ENCODE assay signal across 7 mouse cellular contexts in the genomic region with DNA sequence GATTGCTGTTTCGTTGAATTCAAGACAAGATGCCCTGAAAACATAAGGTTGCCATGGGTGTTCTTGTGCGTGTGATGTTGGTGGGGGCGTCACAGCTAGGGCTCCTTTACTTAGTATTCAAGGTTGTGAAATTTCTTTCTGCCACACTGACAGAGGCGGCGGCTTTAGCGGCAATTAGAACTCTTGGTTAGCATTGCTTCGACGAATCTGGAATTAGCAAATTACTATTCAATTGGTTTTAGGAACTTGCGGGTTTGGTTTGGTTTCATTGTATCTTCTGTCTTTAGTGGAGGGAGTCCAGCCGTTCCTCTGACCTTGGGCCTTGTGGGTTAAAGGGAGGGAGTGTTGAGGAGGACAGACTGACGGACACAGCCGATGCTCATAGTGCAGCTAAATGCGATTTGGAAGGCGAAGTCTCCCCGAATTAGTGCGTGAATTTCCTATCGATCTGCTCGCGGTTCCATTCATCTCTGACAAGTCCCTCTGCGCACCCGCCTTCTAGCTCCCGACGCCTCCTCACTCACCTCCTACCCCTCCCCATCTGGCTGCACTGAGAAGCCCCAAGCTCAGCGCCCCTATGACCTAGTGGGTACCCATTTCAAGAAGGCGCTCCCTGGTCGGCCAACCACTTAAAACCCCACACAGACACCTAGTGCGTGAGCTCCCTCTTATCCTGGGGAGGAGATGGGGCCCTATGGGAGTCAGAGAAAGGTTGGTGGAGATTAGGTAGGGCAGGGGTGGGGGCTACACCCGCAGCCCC. TPM values are rescaled to one million over a fixed set of nuclear protein-coding genes. Genes with fewer than 3 reads are reported as not detected.
A peak's percentile ranks its signal among the peaks of the same experiment; 100 is the strongest.
DNase-seq lines count a peak whose midpoint lies in the region; ATAC-seq and TF ChIP-seq lines count a peak whose summit lies in the region.

Gene Hoxb4, plus strand, starts transcription at position 660 of the 760 bp plus-strand sequence.

- DNase-seq in thymus, adult 2 months = no peak
- no peak for DNase-seq in thymus, postnatal 36 days
- no peak for DNase-seq in forebrain, embryonic 11.5 days (ENCODE audit: low spot score)
- no peak for DNase-seq in limb, embryonic 14.5 days (ENCODE audit: low spot score)
- no peak for DNase-seq in layer of hippocampus, postnatal 14 days (ENCODE audit: low spot score in 2 of 2)
- no peak for DNase-seq in spleen, postnatal 14 days (ENCODE audit: low spot score in 2 of 2)

- TF ChIP-seq POLR2A in thymus, adult 2 months (IDR thresholded peaks at IDR 0.05; ENCODE audit: control insufficient read depth, extremely low read depth, insufficient read depth, low read length, poor library complexity) = no peak
- no peak for TF ChIP-seq POLR2A in limb, embryonic 14.5 days (IDR thresholded peaks at IDR 0.05; ENCODE audit: borderline replicate concordance, extremely low read depth, insufficient read depth, insufficient read length)

- H3K4me1 ChIP-seq in thymus, adult 2 months (replicated peaks; ENCODE audit: control insufficient read depth, insufficient read depth, low read length) = peaks cover 15% of the 10 kb centered on the region
- peaks cover 5% of the 10 kb centered on the region for H3K4me1 ChIP-seq in forebrain, embryonic 11.5 days (replicated peaks; ENCODE audit: control insufficient read depth, insufficient read depth, low read length)
- peaks cover 5% of the 10 kb centered on the region for H3K4me1 ChIP-seq in limb, embryonic 14.5 days (ENCODE audit: control insufficient read depth, insufficient read depth, low read length)

- peaks cover 36% of the 10 kb centered on the region for H3K27me3 ChIP-seq in thymus, adult 2 months (ENCODE audit: control insufficient read depth, insufficient read depth, low read length)
- H3K27me3 ChIP-seq in forebrain, embryonic 11.5 days (ENCODE audit: control insufficient read depth, insufficient read depth, low read length) = peaks cover 100% of the 10 kb centered on the region
- H3K27me3 ChIP-seq in limb, embryonic 14.5 days (ENCODE audit: control insufficient read depth, insufficient read depth, low read length) = peaks cover 100% of the 10 kb centered on the region

- H3K9me3 ChIP-seq in forebrain, embryonic 11.5 days (ENCODE audit: control insufficient read depth, low read length) = no peaks in the 10 kb centered on the region
- no peaks in the 10 kb centered on the region for H3K9me3 ChIP-seq in limb, embryonic 14.5 days (ENCODE audit: control insufficient read depth, low read length)

- no peak within 1 kb of the TSS for H3K9ac ChIP-seq in forebrain, embryonic 11.5 days (ENCODE audit: low read length)
- no peak within 1 kb of the TSS for H3K9ac ChIP-seq in limb, embryonic 14.5 days (ENCODE audit: low read depth, low read length, severe bottlenecking)

- peak within 1 kb of the TSS; percentile 67 for H3K4me3 ChIP-seq in thymus, adult 2 months (ENCODE audit: control insufficient read depth, insufficient read depth, low read length)
- H3K4me3 ChIP-seq in forebrain, embryonic 11.5 days (ENCODE audit: low read depth, low read length) = peak within 1 kb of the TSS; percentile 24
- H3K4me3 ChIP-seq in limb, embryonic 14.5 days (replicated peaks; ENCODE audit: low read length) = peak within 1 kb of the TSS; percentile 34

- no peak for TF ChIP-seq CTCF in thymus, adult 2 months (IDR thresholded peaks at IDR 0.05; ENCODE audit: borderline replicate concordance, control insufficient read depth, extremely low read depth, insufficient read depth, low read length, poor library complexity)

- peak within 1 kb of the TSS; percentile 44; the same call in 1 of the 2 replicates for H3K4me2 ChIP-seq in forebrain, embryonic 11.5 days (ENCODE audit: low read depth, low read length, severe bottlenecking)
- peak within 1 kb of the TSS; percentile 43 for H3K4me2 ChIP-seq in limb, embryonic 14.5 days (replicated peaks; ENCODE audit: low read depth, low read length, severe bottlenecking)

- H3K27ac ChIP-seq in thymus, adult 2 months (ENCODE audit: control insufficient read depth, insufficient read depth, low read length) = no peak within 1 kb of the TSS
- H3K27ac ChIP-seq in forebrain, embryonic 11.5 days (ENCODE audit: low read depth, low read length) = no peak within 1 kb of the TSS
- H3K27ac ChIP-seq in limb, embryonic 14.5 days (replicated peaks; ENCODE audit: low read depth, low read length) = no peak within 1 kb of the TSS; the same call in 1 of the 2 replicates

- H3K36me3 ChIP-seq in thymus, adult 2 months (ENCODE audit: control insufficient read depth, insufficient read depth, low read length) = no peaks in the 10 kb centered on the region
- H3K36me3 ChIP-seq in forebrain, embryonic 11.5 days (ENCODE audit: control insufficient read depth, insufficient read depth, low read length) = no peaks in the 10 kb centered on the region
- H3K36me3 ChIP-seq in limb, embryonic 14.5 days (ENCODE audit: control insufficient read depth, insufficient read depth, low read length) = no peaks in the 10 kb centered on the region

- ATAC-seq in forebrain, embryonic 11.5 days (replicated peaks; ENCODE audit: low FRiP score) = no peak
- ATAC-seq in limb, embryonic 14.5 days (ENCODE audit: low FRiP score, low read depth) = no peak
- no peak for ATAC-seq in activated CD4-positive, CD25-positive, alpha-beta regulatory T cell, adult 4 months

- WGBS in thymus, adult 2 months = 41% methylated on average over 28 of the region's 28 CpGs
- WGBS in forebrain, embryonic 11.5 days = 1% methylated on average over 28 of the region's 28 CpGs
- WGBS in limb, embryonic 14.5 days = 3% methylated on average over 28 of the region's 28 CpGs

RNA-seq across cellular contexts. Expression of gene Hoxb4, which starts in this region (rescaled TPM):
- polyA plus RNA-seq in thymus, adult 2 months (2012; rRNA removed) = 1.3 and 1.5 TPM in 2 replicates
- polyA plus RNA-seq in forebrain, embryonic 11.5 days (2014; fragmentation: Nextera tagmentation; extraction: Ambion mirVana) = not detected in 2 replicates
- 2.3 and 2.5 TPM in 2 replicates for polyA plus RNA-seq in limb, embryonic 14.5 days (2012; rRNA removed)
- 0.17 and 0.28 TPM in 2 replicates for polyA plus RNA-seq in limb, embryonic 14.5 days (2014; fragmentation: Nextera tagmentation; extraction: Ambion mirVana)
- polyA plus RNA-seq in activated CD4-positive, CD25-positive, alpha-beta regulatory T cell, adult 4 months (2017; shearing (Covaris generic)) = 1 to 10 TPM in 1 of 2 experiments, under 1 TPM in 1; 0.98 to 1.1 TPM
- not detected for total RNA-seq in layer of hippocampus, postnatal 14 days (2021)
